Mouse (Mus musculus): ENCODE data around the gene Tdgf1.

DNA sequence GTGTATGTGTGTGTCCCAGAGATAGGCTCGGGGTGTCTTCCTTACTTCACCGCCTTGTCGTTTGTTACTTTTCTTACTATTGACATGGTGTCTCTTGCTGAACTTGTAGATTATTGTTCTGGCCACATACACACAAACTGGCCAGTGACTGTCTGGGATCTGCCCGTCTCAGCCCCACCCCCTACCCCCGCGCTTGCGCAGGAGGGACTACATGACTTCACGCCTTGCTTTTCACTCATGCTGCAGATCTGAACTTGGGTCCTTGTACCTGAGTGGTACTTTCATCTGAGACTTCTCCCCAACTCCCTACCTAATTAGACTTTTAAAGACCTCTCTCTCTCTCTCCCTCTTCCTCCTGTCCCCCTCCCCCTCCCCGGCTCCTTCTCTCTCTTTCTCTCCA, 38.1 kb upstream of the Tdgf1 start:
- no peak for TF ChIP-seq CHD2 (IDR thresholded peaks at IDR 0.05; ENCODE audit: low read depth, low read length)
- no peak for TF ChIP-seq ZC3H11A (IDR thresholded peaks at IDR 0.05; ENCODE audit: borderline replicate concordance, low read depth, low read length)
